Mouse (Mus musculus): ENCODE measurements at regions not wholly inside any gene's neighbourhood (a gene's known extent, or its start where the extent isn't known, plus 50 kb on each side); places are given as distances from the start of the nearest gene placed in this dataset.

- peak; percentile 43 for DNase-seq
Measured at GRCm38 (mm10) chr15:59954345-59954744, 62.1 kb downstream of the 4933412E24Rik start.

GRCm38 (mm10) chr15:59953857-59954256, 62.6 kb downstream of the 4933412E24Rik start:
- DNase-seq = no peak

- peak; percentile 9 for DNase-seq
Measured at GRCm38 (mm10) chr15:59950617-59951216, 65.7 kb downstream of the 4933412E24Rik start.

GRCm38 (mm10) chr15:59945208-59945607, 71.2 kb downstream of the 4933412E24Rik start:
- no peak for DNase-seq

- DNase-seq = peak; percentile 32
Measured at GRCm38 (mm10) chr15:59936486-59936885, 79.9 kb downstream of the 4933412E24Rik start.

GRCm38 (mm10) chr15:59913860-59914259, 102.6 kb downstream of the 4933412E24Rik start:
- no peak for DNase-seq

GRCm38 (mm10) chr15:59908300-59908699, 108.1 kb downstream of the 4933412E24Rik start:
- DNase-seq = no peak

GRCm38 (mm10) chr15:59905832-59906797, 110.3 kb downstream of the 4933412E24Rik start:
- DNase-seq = no peak

GRCm38 (mm10) chr15:59904741-59905140, 111.7 kb downstream of the 4933412E24Rik start:
- no peak for DNase-seq

- no peak for DNase-seq
Measured at GRCm38 (mm10) chr15:59888996-59889395, 127.4 kb downstream of the 4933412E24Rik start.

GRCm38 (mm10) chr15:59888131-59888459, 128.3 kb downstream of the 4933412E24Rik start:
- DNase-seq = no peak

- DNase-seq = no peak
Measured at GRCm38 (mm10) chr15:59887381-59888130, 128.9 kb downstream of the 4933412E24Rik start.

- DNase-seq = no peak
Measured at GRCm38 (mm10) chr15:59886036-59886435, 130.4 kb downstream of the 4933412E24Rik start.

- DNase-seq = no peak
Measured at GRCm38 (mm10) chr15:59882444-59882843, 134.0 kb downstream of the 4933412E24Rik start.

GRCm38 (mm10) chr15:59880426-59880825, 136.0 kb downstream of the 4933412E24Rik start:
- no peak for DNase-seq

GRCm38 (mm10) chr15:59879311-59879710, 137.1 kb downstream of the 4933412E24Rik start:
- peak; percentile 26 for DNase-seq

GRCm38 (mm10) chr15:59876279-59876742, 140.1 kb downstream of the 4933412E24Rik start:
- no peak for DNase-seq

- DNase-seq = peak; percentile 7
Measured at GRCm38 (mm10) chr15:59866701-59867100, 149.7 kb downstream of the 4933412E24Rik start.

- DNase-seq = peak; percentile 33
Measured at GRCm38 (mm10) chr15:59864746-59865499, 151.5 kb downstream of the 4933412E24Rik start.

GRCm38 (mm10) chr15:59852271-59853000, 164.0 kb downstream of the 4933412E24Rik start:
- no peak for DNase-seq

- no peak for DNase-seq
Measured at GRCm38 (mm10) chr15:59845158-59845739, 171.2 kb downstream of the 4933412E24Rik start.

Measured in lung, postnatal 10 days (tissue).